Mouse (Mus musculus) heart, adult 18-20 months (tissue): ENCODE data around the gene Hsd17b11. TPM values are rescaled to one million over a fixed set of nuclear protein-coding genes. Genes with fewer than 3 reads are reported as not detected.
"Not testable (repeated sequence)": the region's sequence is repeated elsewhere in the genome, so short reads cannot be mapped to it uniquely, and the experiment has no call there.

Experiments
- DNase-seq, 2 experiments: peaks; one replicate each; pipeline ENCODE4 v3.0.0; 2021 to 2022; ENCODE audit warnings: mixed read lengths in 1 of 2
- microRNA-seq, 2 experiments: library from miRNA; unstranded; fragments of <30 nt; microRNA quantifications; one replicate each; pipeline ENCODE4 v1.2.0; 2022
- total RNA-seq, 2 experiments: library from RNA; stranded (reverse); gene quantifications; 2 replicates each; pipeline ENCODE4 v1.2.3; 2021

Hsd17b11 gene
- total RNA-seq, 2 experiments from 2014 or later: 21.7 to 30.4 TPM

DNA sequence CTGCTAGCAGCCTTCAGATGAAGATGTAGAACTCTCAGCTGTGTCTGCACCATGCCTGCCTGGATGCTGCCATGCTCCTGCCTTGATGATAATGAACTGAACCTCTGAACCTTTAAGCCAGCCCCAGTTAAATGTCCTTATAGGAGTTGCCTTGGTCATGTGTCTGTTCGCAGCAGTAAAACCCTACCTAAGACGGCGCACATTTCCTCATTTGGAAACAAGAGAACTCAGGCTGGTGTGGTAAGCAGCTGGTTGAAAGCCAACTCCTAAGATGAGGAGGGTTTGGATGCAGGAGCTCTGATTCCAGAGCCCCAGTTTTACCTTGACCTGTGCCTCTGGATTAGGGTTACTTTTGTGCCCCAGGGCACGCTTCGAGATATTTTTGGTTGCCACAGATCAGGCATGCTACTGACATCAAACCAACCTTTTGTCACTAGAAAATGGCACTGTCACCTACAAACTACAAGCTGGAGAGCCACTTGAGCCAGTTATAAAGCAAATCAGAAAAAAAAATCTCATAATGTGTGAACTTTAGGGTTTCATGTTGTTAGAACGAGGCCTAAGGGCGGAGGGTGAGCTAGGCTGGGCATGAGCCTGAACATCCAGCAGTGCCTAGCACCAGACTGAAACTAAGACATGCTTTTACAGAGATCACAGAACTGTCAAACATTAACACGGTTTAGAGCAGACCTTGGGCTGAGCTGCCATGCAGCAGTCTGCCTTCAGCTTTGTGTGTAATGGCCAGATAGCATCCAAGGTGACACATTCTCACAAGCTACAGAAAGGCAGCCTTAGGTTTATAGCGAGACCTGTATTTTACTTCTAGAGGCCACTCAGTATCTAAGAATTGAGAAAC, 40.8 kb downstream of the Hsd17b11 start:
- DNase-seq: no peak

DNA sequence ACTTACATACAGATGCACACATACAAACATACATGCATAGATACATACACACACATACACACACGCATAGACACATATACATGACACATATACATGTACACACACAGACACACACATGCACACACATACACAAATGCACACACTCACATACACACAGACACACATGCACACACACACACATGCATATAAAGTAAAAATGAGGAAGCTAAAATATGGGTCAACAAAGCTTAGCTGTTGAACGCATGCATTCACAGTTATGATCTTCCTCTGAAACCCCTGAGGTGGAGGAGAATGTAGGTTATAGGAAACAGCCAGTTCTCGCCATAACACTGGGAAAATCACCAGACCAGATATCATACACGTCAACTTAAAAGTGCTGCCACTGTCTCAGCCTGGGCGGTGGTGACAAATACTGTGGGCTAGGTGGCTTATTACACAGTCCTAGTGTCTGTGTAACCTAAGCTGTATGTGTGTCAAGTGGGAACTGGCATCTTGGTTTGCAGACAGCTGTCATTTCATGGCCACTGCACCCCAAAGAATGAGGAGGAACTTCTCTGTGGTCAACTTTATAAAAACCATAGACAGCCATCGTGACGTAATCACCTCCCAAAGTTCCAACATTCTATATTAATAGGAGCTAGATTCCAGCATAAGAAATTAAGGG, 43.7 kb downstream of the Hsd17b11 start:
- DNase-seq: no peak

DNA sequence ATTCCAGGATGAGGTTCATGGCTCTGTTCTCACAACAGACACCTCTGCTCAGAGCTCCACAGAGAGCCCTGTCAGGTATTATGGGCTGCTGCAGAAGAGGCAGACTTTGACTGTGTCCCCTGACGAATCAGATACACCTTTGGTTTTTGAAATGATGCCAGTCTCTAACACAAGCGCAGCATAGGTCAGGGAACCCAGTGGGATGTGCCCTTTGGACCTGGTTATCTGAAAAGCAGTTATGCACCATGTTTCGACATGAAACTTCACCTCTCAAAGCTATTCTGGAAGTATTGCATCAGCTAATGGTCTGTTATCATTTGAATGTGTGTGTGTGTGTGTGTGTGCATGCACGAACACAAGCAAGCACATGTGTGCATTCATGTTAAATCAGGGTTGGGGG, 44.4 kb downstream of the Hsd17b11 start, which contains the start of gene Hsd17b13:
TSS of gene Hsd17b13 (minus strand) at position 114 of the 400 bp plus-strand sequence.
- no peak for DNase-seq

DNA sequence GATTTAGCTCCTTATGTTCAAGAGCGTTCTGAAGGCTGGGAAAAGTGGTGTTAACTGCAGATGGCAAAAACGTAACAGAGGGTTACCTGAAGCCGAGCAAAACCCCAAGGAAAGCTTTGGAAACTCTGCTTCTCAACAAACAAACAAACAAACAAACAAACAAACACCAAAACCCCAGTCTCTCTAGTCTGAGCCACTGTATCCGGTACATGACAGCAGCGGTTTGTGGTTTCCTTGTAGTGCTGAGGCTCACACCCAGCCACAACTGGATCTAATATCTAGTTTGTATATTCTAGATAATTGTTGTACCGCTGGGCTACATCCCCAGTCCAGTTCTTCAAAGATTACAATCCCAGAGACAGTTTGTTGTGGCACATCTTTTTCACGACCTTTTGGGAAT, 46.0 kb downstream of the Hsd17b11 start:
- no peak for DNase-seq

DNA sequence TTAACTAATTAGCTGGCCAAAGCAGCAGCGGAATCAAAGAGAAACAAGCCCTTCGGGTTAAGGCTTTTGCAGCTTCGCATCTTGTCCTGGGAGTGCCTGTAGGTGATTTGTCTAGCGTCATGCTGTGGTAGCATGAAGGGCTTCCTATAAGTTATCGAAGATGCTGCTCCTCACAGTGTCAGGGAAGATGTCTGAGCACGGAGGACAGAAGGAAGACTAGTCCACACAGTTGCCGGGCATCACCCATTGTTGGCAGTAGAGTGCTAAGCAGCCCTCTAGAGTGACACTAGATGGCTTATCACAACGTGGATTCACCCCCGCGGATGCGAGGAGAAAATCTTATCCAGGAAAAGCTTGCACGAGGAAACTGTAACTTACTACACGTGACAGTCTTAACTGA, 48.9 kb downstream of the Hsd17b11 start:
- no peak for DNase-seq

DNA sequence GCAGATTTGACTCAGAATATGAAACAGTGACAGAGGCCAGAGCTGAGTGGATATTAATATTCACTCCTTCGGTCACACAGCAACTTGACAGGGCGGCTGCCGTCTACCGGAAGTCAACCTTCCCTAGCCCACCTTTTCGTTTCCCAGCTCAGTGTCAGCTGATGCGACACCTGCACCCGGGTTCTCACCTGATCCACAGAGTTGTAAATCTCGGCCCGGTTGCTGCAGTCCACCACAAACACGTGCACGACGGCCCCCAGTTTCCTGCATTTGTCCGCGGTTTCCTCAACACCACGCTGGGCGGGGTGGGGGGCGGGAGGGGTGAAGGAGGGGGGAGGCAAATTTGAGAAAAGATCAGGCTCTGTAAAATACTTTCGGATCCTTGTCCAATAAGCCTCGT, 49.3 kb downstream of the Hsd17b11 start:
- no peak for DNase-seq

DNA sequence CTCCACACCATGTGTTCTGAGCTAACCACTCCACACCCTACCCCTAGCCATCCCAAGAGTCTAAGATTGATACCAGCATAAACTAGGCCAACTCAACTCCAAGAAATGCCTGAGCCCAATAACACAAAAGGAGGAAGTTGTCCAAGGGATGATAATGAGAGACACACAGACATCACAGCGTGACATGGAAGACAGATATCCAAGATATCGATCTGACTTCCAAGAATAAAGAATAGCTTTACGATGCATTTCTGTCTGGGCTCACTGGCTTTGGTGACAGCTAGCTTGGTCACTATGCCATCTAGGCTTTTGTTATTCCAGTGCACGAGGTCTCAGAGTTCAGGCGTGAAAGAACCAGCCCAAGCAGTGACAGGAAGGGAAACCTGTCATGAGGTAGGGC, 50.7 kb downstream of the Hsd17b11 start:
- DNase-seq: no peak

DNA sequence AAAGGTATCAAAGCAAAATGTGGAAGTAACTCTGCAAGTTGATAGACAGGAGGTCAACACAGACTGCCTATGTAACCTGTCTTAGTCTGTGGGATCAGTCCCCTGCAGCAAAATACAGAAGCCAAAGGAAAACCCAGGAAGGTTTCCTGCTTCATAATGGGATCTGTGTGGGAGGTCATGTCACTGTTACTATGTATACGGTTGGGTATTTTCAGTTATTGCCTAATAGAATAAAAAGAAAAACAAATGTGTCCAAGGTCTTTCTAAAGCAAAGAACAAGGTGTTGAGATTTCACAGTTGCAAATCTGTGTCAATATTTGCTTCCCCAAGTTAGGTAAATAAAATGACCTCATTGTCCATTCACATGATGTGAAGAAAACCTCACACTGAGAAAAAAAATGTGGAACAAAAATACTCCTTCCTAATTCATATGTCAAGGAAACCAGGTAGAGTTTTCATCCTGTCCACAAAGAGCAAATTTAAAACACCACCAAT, 58.7 kb downstream of the Hsd17b11 start:
- no peak for DNase-seq

DNA sequence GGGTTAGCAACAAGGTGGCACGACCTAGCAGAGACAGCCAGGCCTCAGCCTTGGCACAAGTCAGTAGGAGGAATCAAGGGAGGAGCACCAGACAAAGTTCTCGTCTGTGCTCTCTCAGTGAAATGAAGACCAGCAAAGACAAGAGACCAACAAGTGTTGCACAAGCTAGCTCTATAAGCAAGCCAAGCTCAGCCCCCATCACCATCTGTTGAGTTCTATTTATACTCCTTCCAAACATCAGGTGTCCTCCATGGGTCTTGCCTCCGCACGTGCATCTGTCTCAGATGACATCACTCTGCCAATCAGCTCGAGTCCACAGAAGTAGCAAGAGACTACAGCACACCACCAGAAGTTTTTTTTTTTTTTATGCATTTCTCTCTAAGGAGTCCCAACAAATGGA, 67.1 kb downstream of the Hsd17b11 start:
- no peak for DNase-seq

DNA sequence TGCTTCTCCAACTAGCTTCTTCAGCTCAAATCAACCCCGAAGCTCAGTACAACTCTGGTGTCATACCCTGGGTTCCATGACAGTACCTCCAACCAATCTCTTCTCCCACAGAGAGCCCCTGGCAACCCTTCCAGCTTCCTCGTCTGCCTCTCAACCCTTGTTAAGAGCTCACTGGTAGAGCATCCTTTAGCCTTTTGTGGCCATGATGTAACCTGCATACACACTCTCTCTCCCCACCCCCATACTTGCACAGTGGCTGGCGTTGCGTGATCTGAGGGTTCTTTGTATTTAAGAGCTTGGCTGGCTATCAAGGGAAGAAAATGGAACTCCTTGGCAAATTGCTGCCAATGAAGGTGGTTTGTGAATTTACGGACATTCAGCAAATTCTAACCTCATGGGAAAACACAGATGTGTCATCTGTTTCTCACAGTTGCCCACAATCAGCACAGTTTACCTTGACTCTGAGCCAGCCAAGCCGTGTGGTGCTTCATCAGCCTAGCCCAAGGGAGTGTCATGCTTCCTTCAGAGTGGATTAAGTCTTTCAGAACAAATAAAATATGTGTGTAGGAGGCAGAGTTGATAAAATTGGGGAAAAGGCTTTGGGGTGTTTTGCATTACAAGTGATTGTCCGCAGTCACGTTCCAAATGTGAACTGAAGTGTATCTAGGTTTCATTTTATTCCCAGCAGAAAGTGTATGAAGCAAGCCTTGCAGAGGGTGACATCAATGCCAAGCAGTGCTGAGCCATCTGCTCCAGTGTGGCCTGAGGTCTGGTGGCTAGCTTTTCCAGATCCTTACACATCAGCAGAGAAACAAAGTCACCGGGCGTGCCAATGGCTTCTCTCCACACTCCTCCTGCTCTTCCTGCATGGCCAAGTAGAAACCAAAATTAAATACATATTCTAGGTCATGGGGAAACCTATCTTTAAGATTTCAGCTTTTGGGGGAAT, 68.3 kb downstream of the Hsd17b11 start:
- DNase-seq: no peak

DNA sequence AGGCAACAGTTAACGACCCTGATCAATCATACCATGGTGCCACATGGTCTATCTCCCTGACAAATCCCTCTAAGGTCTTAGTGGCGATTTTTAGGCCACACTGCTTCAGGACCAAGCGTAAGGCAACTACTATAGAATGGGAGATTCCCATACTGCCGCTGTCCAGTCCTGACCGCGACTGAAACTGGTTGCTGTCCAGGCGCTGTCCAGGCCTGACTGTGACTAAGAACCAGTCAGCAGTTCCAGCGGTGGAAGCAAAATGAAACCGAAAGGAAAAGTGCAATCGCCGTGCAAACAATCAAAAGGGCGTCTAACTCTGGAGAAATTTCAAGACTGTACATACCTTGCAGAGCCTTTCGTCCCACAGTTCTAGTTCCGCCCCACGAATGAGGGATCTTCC, 71.6 kb downstream of the Hsd17b11 start:
- not testable (repeated sequence) for DNase-seq

DNA sequence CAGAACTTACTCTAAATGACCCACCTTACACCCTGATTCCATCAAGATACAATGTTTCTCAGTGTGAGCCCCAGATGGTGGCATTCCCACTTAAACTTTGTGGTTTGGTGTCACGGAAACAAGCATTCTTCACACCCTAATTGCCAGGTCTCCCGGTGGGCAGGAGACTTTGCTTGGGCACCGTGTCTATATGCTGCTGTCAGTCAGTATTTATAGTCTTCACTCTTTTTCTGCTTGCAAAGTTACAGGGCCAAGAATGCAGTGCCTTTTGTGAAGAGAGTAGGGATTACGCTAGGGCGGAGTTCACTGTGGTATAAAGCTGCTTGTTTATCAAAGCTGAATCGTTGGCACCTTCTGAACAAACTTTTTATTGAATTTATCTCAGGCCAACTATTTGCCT, 78.5 kb downstream of the Hsd17b11 start:
- no peak for DNase-seq

DNA sequence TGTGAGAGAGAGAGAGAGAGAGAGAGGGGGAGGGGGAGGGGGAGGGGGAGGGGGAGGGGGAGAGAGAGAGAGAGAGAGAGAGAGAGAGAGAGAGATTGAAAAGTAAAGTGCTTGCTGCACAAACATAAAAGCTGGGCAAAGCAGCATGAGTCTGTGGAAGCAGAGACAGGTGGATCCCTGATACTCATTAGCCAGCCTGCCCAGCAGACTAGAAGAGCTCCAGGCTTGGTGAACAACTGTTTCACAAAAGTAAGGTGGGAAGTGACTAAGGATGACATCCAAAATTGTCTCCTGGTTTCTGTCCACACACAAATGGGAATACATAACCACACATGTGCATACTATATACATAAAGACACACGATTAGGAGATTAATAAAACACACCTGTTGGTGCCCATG, 81.9 kb downstream of the Hsd17b11 start:
- no peak for DNase-seq

Small RNA genes within 50 kb of the gene (microRNA-seq; reads per million reads assigned to microRNA genes)
- gene Mir5619: 0.38 to 0.81 reads per million in 2 experiments

Other genes starting within 250 kb of the Hsd17b11 start
- gene Klhl8, start 110.7 kb downstream of the Hsd17b11 start, total RNA-seq: 10 to 100 TPM; 10.2 to 11.1 TPM
- not detected for gene Hsd17b13, start 44.5 kb downstream of the Hsd17b11 start, total RNA-seq
- 10 to 100 TPM; 56.0 to 56.5 TPM for gene Nudt9, start 24.4 kb upstream of the Hsd17b11 start, total RNA-seq
- not detected for gene Gm17660, start 55.7 kb upstream of the Hsd17b11 start, total RNA-seq
- 100 to 1,000 TPM; 186 to 203 TPM for gene Sparcl1, start 91.8 kb upstream of the Hsd17b11 start, total RNA-seq
- not detected for gene Dspp, start 148.8 kb upstream of the Hsd17b11 start, total RNA-seq
- gene Dmp1, start 180.7 kb upstream of the Hsd17b11 start, total RNA-seq: not detected